Mouse (Mus musculus): ENCODE measurements around the gene Apod. TPM values are rescaled to one million over a fixed set of nuclear protein-coding genes. Genes with fewer than 3 reads are reported as not detected.

Gene Apod
- polyA plus RNA-seq, 2 experiments = 40.8 to 69.9 TPM

DNA sequence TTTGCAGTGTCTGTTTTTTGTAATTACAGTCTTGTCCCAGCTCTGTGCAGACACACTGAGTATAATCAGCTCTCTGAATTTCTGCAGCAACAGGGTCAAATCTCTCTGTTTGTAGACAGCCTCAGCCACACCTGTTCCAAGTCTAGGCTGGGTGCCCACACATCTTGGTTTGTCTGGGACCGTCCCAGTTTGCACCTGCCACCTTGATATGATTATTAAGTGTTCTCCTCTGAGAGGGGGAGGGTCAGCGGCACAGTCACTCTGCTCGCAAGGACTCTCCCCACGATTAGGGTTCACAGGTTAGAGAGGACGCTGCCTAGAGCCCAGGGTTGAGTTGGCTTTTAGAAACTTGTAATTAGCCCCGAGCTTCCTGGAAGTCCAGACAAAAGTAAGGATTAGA, 41.3 kb upstream of the Apod start:
- ATAC-seq (ENCODE audit: low FRiP score, low read depth) = no peak

DNA sequence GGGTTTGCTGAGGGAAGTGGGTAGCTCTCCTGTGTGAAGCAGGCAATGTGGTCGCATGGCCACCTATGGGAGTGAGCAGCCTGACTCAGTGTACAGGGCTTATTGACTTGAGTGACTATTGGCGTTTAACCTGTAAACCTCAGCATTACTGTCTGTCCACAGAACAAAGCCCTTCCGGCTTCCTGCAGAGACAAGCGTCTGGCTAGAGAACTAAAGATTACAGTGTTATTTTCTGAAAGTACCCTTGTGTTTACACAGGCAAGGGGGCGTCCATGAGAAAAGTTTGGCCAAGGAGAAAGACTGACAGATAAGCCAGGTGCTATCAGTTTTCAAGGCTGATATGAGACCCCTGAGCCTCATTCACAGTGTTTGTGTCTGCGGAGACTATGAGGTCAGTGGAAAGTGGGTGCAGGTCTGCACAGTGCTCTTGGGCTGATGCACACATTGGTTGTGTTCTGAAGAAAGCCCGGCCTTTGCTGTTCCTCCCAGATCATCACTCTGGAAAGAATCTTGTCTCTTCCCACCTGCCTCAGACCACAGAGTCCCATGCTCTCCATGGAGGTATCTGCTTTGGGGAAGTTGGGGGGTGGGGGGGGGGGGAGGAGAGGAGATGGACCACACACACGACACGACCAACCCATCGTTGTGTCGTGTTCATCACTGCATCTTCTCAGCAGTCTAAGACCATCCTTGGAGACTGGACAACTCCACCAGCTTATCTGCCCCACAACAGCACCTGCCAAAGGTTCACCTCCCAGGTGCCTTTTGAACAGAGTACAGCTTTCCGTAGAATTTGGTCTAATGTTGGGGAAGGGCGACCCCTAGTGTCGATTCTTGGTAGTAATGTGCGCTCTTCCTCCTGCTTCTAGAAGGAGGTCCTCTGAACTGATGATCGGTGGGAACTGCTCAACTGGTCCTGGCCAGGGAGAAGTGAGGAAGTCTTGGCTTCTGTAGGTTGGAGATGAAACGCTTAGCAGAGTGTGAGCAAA, 40.0 kb upstream of the Apod start:
- Histone ChIP-seq H3K36me3 (ENCODE audit: control insufficient read depth, insufficient read depth, low read length) (no peaks in the 10 kb centered on the region), H3K9me3 (ENCODE audit: control insufficient read depth, low read length) (no peaks in the 10 kb centered on the region), H3K4me2 (replicated peaks; ENCODE audit: low read depth, low read length, severe bottlenecking) (no peak overlapping the region), H3K4me1 (ENCODE audit: control insufficient read depth, insufficient read depth, low read length) (no peaks in the 10 kb centered on the region), H3K4me3 (replicated peaks; ENCODE audit: low read length) (no peak overlapping the region), H3K27ac (replicated peaks; ENCODE audit: low read depth, low read length) (no peak overlapping the region), H3K9ac (ENCODE audit: low read depth, low read length, severe bottlenecking) (no peak overlapping the region), H3K27me3 (ENCODE audit: control insufficient read depth, insufficient read depth, low read length) (no peaks in the 10 kb centered on the region)
- ATAC-seq (ENCODE audit: low FRiP score, low read depth) (peak; percentile 50; the same call in 1 of the 2 replicates), DNase-seq (ENCODE audit: low spot score) (peak; percentile 78)
- WGBS = 36% methylated on average over 17 of the region's 17 CpGs
- no peak for TF ChIP-seq POLR2A (IDR thresholded peaks at IDR 0.05; ENCODE audit: borderline replicate concordance, extremely low read depth, insufficient read depth, insufficient read length)

More for the DNA sequence above, 41.3 kb upstream of the Apod start:
- Histone ChIP-seq H3K4me1 (ENCODE audit: control insufficient read depth, insufficient read depth, low read length) (no peaks in the 10 kb centered on the region), H3K4me2 (replicated peaks; ENCODE audit: low read depth, low read length, severe bottlenecking) (no peak overlapping the region), H3K27ac (replicated peaks; ENCODE audit: low read depth, low read length) (no peak overlapping the region), H3K27me3 (ENCODE audit: control insufficient read depth, insufficient read depth, low read length) (no peaks in the 10 kb centered on the region), H3K9me3 (ENCODE audit: control insufficient read depth, low read length) (no peaks in the 10 kb centered on the region), H3K9ac (ENCODE audit: low read depth, low read length, severe bottlenecking) (no peak overlapping the region), H3K36me3 (ENCODE audit: control insufficient read depth, insufficient read depth, low read length) (no peaks in the 10 kb centered on the region), H3K4me3 (replicated peaks; ENCODE audit: low read length) (no peak overlapping the region)
- TF ChIP-seq POLR2A (IDR thresholded peaks at IDR 0.05; ENCODE audit: borderline replicate concordance, extremely low read depth, insufficient read depth, insufficient read length) = no peak
- 63% methylated on average over 6 of the region's 6 CpGs for WGBS
- no peak for DNase-seq (ENCODE audit: low spot score)

DNA sequence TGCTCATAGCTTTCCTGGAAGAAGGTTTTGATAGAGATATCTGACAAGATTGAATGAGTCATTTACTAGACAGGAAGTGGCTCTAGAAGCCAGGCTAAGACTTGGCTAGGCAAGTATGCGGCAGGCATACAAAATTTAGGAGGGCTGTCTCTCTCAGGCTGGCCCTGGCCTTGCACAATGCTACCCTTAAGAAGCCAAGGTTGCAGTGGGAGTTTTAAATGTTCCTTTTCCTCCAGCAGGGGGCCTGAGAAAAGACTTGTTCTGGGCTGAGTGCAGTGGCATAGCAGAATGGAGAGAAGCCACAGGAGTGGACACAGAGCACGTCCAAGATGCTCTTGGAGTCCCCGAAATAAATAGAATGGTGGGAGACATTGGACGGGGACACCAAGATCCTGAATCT, 38.4 kb upstream of the Apod start:
- Histone ChIP-seq H3K4me3 (replicated peaks; ENCODE audit: low read length) (no peak overlapping the region), H3K27ac (replicated peaks; ENCODE audit: low read depth, low read length) (no peak overlapping the region), H3K36me3 (ENCODE audit: control insufficient read depth, insufficient read depth, low read length) (no peaks in the 10 kb centered on the region), H3K27me3 (ENCODE audit: control insufficient read depth, insufficient read depth, low read length) (no peaks in the 10 kb centered on the region), H3K9me3 (ENCODE audit: control insufficient read depth, low read length) (no peaks in the 10 kb centered on the region), H3K4me1 (ENCODE audit: control insufficient read depth, insufficient read depth, low read length) (no peaks in the 10 kb centered on the region), H3K9ac (ENCODE audit: low read depth, low read length, severe bottlenecking) (no peak overlapping the region), H3K4me2 (replicated peaks; ENCODE audit: low read depth, low read length, severe bottlenecking) (no peak overlapping the region)
- DNase-seq (ENCODE audit: low spot score) = no peak
- ATAC-seq (ENCODE audit: low FRiP score, low read depth) = no peak
- 56% methylated on average over 4 of the region's 4 CpGs for WGBS
- no peak for TF ChIP-seq POLR2A (IDR thresholded peaks at IDR 0.05; ENCODE audit: borderline replicate concordance, extremely low read depth, insufficient read depth, insufficient read length)

DNA sequence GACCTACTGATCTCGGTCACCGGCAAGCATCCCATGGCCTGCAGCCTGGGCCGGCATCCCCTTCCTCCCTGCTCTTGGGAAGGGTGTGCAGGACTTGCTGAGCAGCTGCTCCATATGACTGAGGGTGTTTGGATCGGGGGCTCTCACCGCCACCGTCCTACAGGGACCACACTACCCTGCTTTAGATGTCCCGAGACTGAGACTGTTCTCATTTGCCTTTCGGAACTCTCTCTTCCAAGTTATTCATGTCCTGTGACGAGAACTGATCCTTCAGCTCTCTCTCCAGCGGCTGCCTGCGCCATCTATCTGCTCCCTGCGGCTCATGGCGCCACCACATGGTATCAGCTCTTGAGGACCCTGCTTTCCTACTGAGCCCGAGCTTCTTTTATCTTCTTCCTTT, 33.0 kb upstream of the Apod start:
- no peak for TF ChIP-seq POLR2A (IDR thresholded peaks at IDR 0.05; ENCODE audit: borderline replicate concordance, extremely low read depth, insufficient read depth, insufficient read length)
- no peaks in the 10 kb centered on the region for H3K4me1 ChIP-seq (ENCODE audit: control insufficient read depth, insufficient read depth, low read length)
- no peak overlapping the region for H3K27ac ChIP-seq (replicated peaks; ENCODE audit: low read depth, low read length)
- no peaks in the 10 kb centered on the region for H3K36me3 ChIP-seq (ENCODE audit: control insufficient read depth, insufficient read depth, low read length)
- ATAC-seq (ENCODE audit: low FRiP score, low read depth) (no peak; the same call in 1 of the 2 replicates), DNase-seq (ENCODE audit: low spot score) (no peak)
- no peaks in the 10 kb centered on the region for H3K27me3 ChIP-seq (ENCODE audit: control insufficient read depth, insufficient read depth, low read length)
- H3K9me3 ChIP-seq (ENCODE audit: control insufficient read depth, low read length) = no peaks in the 10 kb centered on the region
- 12% methylated on average over 14 of the region's 14 CpGs for WGBS
- peak overlapping the region; percentile 12; the same call in 1 of the 2 replicates for H3K4me3 ChIP-seq (replicated peaks; ENCODE audit: low read length)
- H3K4me2 ChIP-seq (replicated peaks; ENCODE audit: low read depth, low read length, severe bottlenecking) = peak overlapping the region; percentile 44
- H3K9ac ChIP-seq (ENCODE audit: low read depth, low read length, severe bottlenecking) = peak overlapping the region; percentile 18; the same call in 1 of the 2 replicates

DNA sequence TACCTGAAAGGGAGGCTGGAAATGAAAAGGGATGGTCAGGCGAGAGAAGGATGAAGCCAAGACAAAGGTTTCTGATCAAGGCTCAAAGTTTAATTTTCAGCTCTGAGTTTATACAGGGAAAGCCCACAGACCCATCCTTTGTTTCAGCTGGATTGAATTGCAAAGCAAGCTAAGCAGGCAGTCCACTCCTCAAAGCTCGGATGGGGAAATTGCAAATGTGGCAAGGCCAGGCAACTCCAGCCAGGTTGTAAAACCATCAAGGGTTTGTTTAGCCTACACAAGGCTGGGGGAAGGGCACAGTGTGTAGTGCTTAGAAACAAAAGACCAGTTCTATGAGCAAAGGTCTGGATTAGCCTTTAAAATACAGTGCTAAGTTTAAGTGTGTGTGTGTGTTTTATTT, 28.4 kb upstream of the Apod start:
- Histone ChIP-seq H3K4me3 (replicated peaks; ENCODE audit: low read length) (no peak overlapping the region), H3K4me2 (replicated peaks; ENCODE audit: low read depth, low read length, severe bottlenecking) (no peak overlapping the region), H3K36me3 (ENCODE audit: control insufficient read depth, insufficient read depth, low read length) (no peaks in the 10 kb centered on the region), H3K27ac (replicated peaks; ENCODE audit: low read depth, low read length) (no peak overlapping the region), H3K4me1 (ENCODE audit: control insufficient read depth, insufficient read depth, low read length) (no peaks in the 10 kb centered on the region), H3K27me3 (ENCODE audit: control insufficient read depth, insufficient read depth, low read length) (no peaks in the 10 kb centered on the region), H3K9me3 (ENCODE audit: control insufficient read depth, low read length) (no peaks in the 10 kb centered on the region), H3K9ac (ENCODE audit: low read depth, low read length, severe bottlenecking) (no peak overlapping the region)
- TF ChIP-seq POLR2A (IDR thresholded peaks at IDR 0.05; ENCODE audit: borderline replicate concordance, extremely low read depth, insufficient read depth, insufficient read length) = no peak
- WGBS = 25% methylated on average over 2 of the region's 2 CpGs
- ATAC-seq (ENCODE audit: low FRiP score, low read depth) (peak; percentile 34; the same call in 1 of the 2 replicates), DNase-seq (ENCODE audit: low spot score) (no peak)
